ENCODE assay signal across 25 mouse cellular contexts in genomic region chr5:7177589-7177988, GRCm38 (mm10).
DNase-seq lines count a peak whose midpoint lies in the region; ATAC-seq and TF ChIP-seq lines count a peak whose summit lies in the region.
"Had no signal": no experiment of that assay in that cellular context is flagged by ENCODE, and none has a peak within 500 bp of the region (broad histone marks: within the 10 kb centered on the region; RNA-seq: fewer than 3 reads in every experiment).

No protein-coding gene starts in this region.

- no peaks in the 10 kb centered on the region for H3K36me3 ChIP-seq in G1E (replicated peaks)
- H3K36me3 ChIP-seq in forebrain, embryonic 10.5 days (replicated peaks), result no peaks in the 10 kb centered on the region
- H3K36me3 ChIP-seq: embryonic facial prominence, embryonic 12.5 days; embryonic facial prominence, embryonic 15.5 days; heart, embryonic 10.5 days had no signal

- 96% methylated on average over 9 of the region's 9 CpGs for WGBS in forebrain, embryonic 10.5 days

- no peak overlapping the region for H3K4me3 ChIP-seq in G1E (ENCODE audit: low read depth, low read length)
- no peak overlapping the region for H3K4me3 ChIP-seq in forebrain, embryonic 10.5 days
- H3K4me3 ChIP-seq: embryonic facial prominence, embryonic 12.5 days; embryonic facial prominence, embryonic 15.5 days; erythroblast, embryonic 14.5 days; gastrocnemius, adult 2 months; heart, embryonic 10.5 days had no signal

- no peaks in the 10 kb centered on the region for H3K9me3 ChIP-seq in G1E (replicated peaks)
- H3K9me3 ChIP-seq in forebrain, embryonic 10.5 days, result 0 out of 2 replicates have a peak, but pooled peaks cover 3% of the 10 kb centered on the region
- H3K9me3 ChIP-seq: embryonic facial prominence, embryonic 12.5 days; embryonic facial prominence, embryonic 15.5 days had no signal

- DNase-seq in G1E (ENCODE audit: low spot score), result no peak
- DNase-seq in kidney, postnatal 25 days, result no peak
- DNase-seq in heart, adult 9 months (ENCODE audit: low spot score in 2 of 2), result no peak
- no peak for DNase-seq in forebrain, embryonic 10.5 days (ENCODE audit: extremely low spot score, low spot score)
- DNase-seq: adrenal gland, postnatal 10 days; adrenal gland, postnatal 36 days; cerebellum, adult 18-20 months; cerebellum, adult 9-10 months; cerebellum, postnatal 14 days; forebrain, postnatal 0 days; gastrocnemius, adult 2 months; gastrocnemius, postnatal 14 days; heart, adult 18-20 months had no signal

- ATAC-seq in G1E (ENCODE audit: extremely low read depth, insufficient number of reproducible peaks, low FRiP score, poor library complexity, severe bottlenecking), result peak; percentile 57
- ATAC-seq in erythroid progenitor cell, adult 5-6 weeks (replicated peaks; ENCODE audit: low FRiP score, poor library complexity, severe bottlenecking), result peak; percentile 82
- ATAC-seq in megakaryocyte, adult 5-6 weeks (ENCODE audit: poor library complexity, severe bottlenecking), result peak; percentile 60; the same call in 1 of the 2 replicates
- ATAC-seq: forebrain, embryonic 14.5 days; forebrain, postnatal 0 days; hindbrain, postnatal 0 days; inflammation-experienced regulatory T-cells, adult 6 months; intestine, embryonic 16.5 days; Patski had no signal

- H3K27me3 ChIP-seq in G1E (ENCODE audit: insufficient read depth, low read length), result no peaks in the 10 kb centered on the region
- no peaks in the 10 kb centered on the region for H3K27me3 ChIP-seq in forebrain, embryonic 10.5 days (ENCODE audit: poor library complexity, severe bottlenecking)
- H3K27me3 ChIP-seq: embryonic facial prominence, embryonic 12.5 days; embryonic facial prominence, embryonic 15.5 days; Patski had no signal

- TF ChIP-seq CTCF in G1E (IDR thresholded peaks at IDR 0.05; ENCODE audit: low read depth, low read length), result no peak

- H3K27ac ChIP-seq in forebrain, embryonic 10.5 days, result no peak overlapping the region
- H3K27ac ChIP-seq: embryonic facial prominence, embryonic 12.5 days; embryonic facial prominence, embryonic 15.5 days; gastrocnemius, adult 2 months; heart, embryonic 10.5 days; hindbrain, embryonic 14.5 days; hindbrain, postnatal 0 days had no signal

- no peaks in the 10 kb centered on the region for H3K4me1 ChIP-seq in G1E (ENCODE audit: insufficient read depth, low read depth, low read length)
- H3K4me1 ChIP-seq in forebrain, embryonic 10.5 days, result no peaks in the 10 kb centered on the region
- H3K4me1 ChIP-seq: embryonic facial prominence, embryonic 12.5 days; embryonic facial prominence, embryonic 15.5 days; heart, embryonic 10.5 days had no signal
